Mouse (Mus musculus) olfactory bulb, adult 2 months (tissue): ENCODE results near the gene G0s2.

Experiments used
- CTCF ChIP-seq: fragments of 200-500 bp; IDR thresholded peaks from 2 replicates; pipeline ENCODE4 v1.5.1; 2012; ENCODE audit warnings: low read depth, mild to moderate bottlenecking, low read length, moderate library complexity; ENCODE audit not compliant: insufficient read depth
- POLR2A ChIP-seq: fragments of 200-500 bp; IDR thresholded peaks from 2 replicates; pipeline ENCODE4 v1.6.1; 2012; ENCODE audit warnings: mild to moderate bottlenecking, low read depth, low read length, moderate library complexity; ENCODE audit not compliant: insufficient read depth

- no peak for TF ChIP-seq CTCF
- no peak for TF ChIP-seq POLR2A
Measured at GRCm38 (mm10) chr1:193255488-193256288, 17.3 kb downstream of the G0s2 start.
